Mouse (Mus musculus) forebrain, embryonic 11.5 days (tissue): ENCODE data around the gene Krt34. TPM values are rescaled to one million over a fixed set of nuclear protein-coding genes. Genes with fewer than 3 reads are reported as not detected.

Experiments
- ATAC-seq: fragments of 200-750 bp; cut with Nextera tagmentation; replicated peaks from 2 replicates; pipeline ENCODE4 v1.8.0; 2017; ENCODE audit warnings: moderate TSS enrichment; ENCODE audit not compliant: low FRiP score
- DNase-seq: peaks from one replicate; pipeline ENCODE4 v3.0.0-alpha.2; 2017; ENCODE audit warnings: low spot score
- H3K27ac ChIP-seq: fragments of 300-500 bp; sonication (generic); 2 replicates; pipeline ENCODE4 v1.5.1; 2014; ENCODE audit warnings: low read depth, low read length
- H3K27me3 ChIP-seq: fragments of 300-500 bp; sonication (generic); 2 replicates; pipeline ENCODE4 v1.6.1; 2014; ENCODE audit warnings: mild to moderate bottlenecking, low read length, mixed read lengths; ENCODE audit not compliant: control insufficient read depth, insufficient read depth
- H3K36me3 ChIP-seq: fragments of 300-500 bp; sonication (generic); 2 replicates; pipeline ENCODE4 v1.6.1; 2014; ENCODE audit warnings: mild to moderate bottlenecking, low read length, moderate library complexity, mixed read lengths; ENCODE audit not compliant: control insufficient read depth, insufficient read depth
- H3K4me1 ChIP-seq: fragments of 300-500 bp; sonication (generic); replicated peaks from 2 replicates; pipeline ENCODE4 v1.6.1; 2014; ENCODE audit warnings: low read length, mixed read lengths; ENCODE audit not compliant: control insufficient read depth, insufficient read depth
- H3K4me2 ChIP-seq: fragments of 300-500 bp; sonication (generic); 2 replicates; pipeline ENCODE4 v1.6.1; 2014; ENCODE audit warnings: low read depth, mild to moderate bottlenecking, low read length, moderate library complexity, mixed read lengths; ENCODE audit not compliant: severe bottlenecking
- H3K4me3 ChIP-seq: fragments of 300-500 bp; sonication (generic); 2 replicates; pipeline ENCODE4 v1.5.1; 2014; ENCODE audit warnings: low read depth, low read length
- H3K9ac ChIP-seq: fragments of 300-500 bp; sonication (generic); 2 replicates; pipeline ENCODE4 v1.6.1; 2014; ENCODE audit warnings: low read length
- H3K9me3 ChIP-seq: fragments of 300-500 bp; sonication (generic); 2 replicates; pipeline ENCODE4 v1.6.1; 2016; ENCODE audit warnings: low read length, mixed read lengths; ENCODE audit not compliant: control insufficient read depth
- WGBS: fragments of 180-500 bp; shearing (Covaris S2); extraction: QIAGEN DNeasy Blood & Tissue Kit; methylation state at CpG from one replicate; pipeline ENCODE4 v1.1.7; 2014; 5-methylcytosine and 5-hydroxymethylcytosine counted together
- polyA plus RNA-seq: library from polyadenylated mRNA; unstranded; fragments of >200 nt; fragmentation: Nextera tagmentation; extraction: Ambion mirVana; gene quantifications from 2 replicates; pipeline ENCODE4 v1.2.1, GENCODE M21; 2014

The Krt34 gene
- polyA plus RNA-seq, 1 experiment from 2014 or later, result not detected

DNA sequence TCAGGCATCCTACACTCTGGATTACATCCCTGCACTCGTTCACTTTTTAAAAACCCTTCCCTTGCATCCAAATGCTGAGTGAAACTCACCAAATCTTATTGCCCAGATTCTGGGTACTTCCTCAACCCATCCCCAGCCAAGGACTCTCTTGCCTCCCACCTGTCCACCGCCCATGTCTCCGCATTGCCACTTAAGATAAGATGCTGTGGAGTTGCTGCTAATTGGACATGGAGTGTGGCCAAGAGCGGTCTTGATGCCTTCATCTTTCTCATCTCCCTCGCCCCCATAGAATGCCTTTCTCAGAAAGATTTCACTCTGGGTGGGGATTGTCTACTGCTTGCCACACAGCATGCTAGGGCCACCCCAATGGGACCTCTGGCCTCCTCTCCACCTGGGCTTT lies 33.0 kb downstream of the Krt34 start:
- no peak overlapping the region for H3K9ac ChIP-seq
- no peaks in the 10 kb centered on the region for H3K9me3 ChIP-seq
- H3K4me1 ChIP-seq, result no peaks in the 10 kb centered on the region
- ATAC-seq (no peak), DNase-seq (no peak)
- no peaks in the 10 kb centered on the region for H3K27me3 ChIP-seq
- 88% methylated on average over 5 of the region's 5 CpGs for WGBS
- H3K36me3 ChIP-seq, result no peaks in the 10 kb centered on the region
- H3K4me3 ChIP-seq, result no peak overlapping the region
- H3K27ac ChIP-seq, result no peak overlapping the region
- H3K4me2 ChIP-seq, result no peak overlapping the region

- 49% methylated on average over 3 of the region's 3 CpGs for WGBS
- ATAC-seq, result no peak
- H3K27ac ChIP-seq, result no peak overlapping the region
- H3K27me3 ChIP-seq, result no peaks in the 10 kb centered on the region
- no peak overlapping the region for H3K9ac ChIP-seq
- no peak overlapping the region for H3K4me2 ChIP-seq
- no peak for DNase-seq
- H3K9me3 ChIP-seq, result no peaks in the 10 kb centered on the region; the same call in 1 of the 2 replicates
- no peaks in the 10 kb centered on the region for H3K36me3 ChIP-seq
- H3K4me1 ChIP-seq, result no peaks in the 10 kb centered on the region
- H3K4me3 ChIP-seq, result no peak overlapping the region
Measured at GRCm38 (mm10) chr11:100006624-100007023, 34.7 kb downstream of the Krt34 start.

DNA sequence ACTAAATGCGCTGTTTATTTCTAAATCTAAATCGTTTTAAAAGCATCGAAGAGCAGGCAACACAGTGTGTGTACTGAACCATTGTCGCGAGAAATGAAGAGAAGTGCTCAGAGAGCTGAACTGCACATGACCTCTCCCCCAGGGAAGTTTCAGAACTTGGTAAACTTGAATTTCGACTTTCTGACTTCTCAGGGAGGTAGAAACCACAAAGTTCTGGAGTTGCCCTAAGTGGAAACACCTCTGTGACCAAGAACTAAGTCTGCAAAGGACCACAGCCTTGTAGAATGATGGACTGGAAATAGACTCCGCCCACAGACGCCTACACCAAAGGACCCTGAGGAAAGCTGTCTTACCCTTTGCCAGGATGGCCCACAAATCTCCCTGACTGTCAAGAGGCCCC lies 35.4 kb downstream of the Krt34 start:
- no peak overlapping the region for H3K9ac ChIP-seq
- H3K4me1 ChIP-seq, result no peaks in the 10 kb centered on the region
- no peaks in the 10 kb centered on the region; the same call in 1 of the 2 replicates for H3K9me3 ChIP-seq
- no peak overlapping the region for H3K4me2 ChIP-seq
- H3K36me3 ChIP-seq, result no peaks in the 10 kb centered on the region
- no peak overlapping the region for H3K4me3 ChIP-seq
- DNase-seq (no peak), ATAC-seq (no peak)
- H3K27ac ChIP-seq, result no peak overlapping the region
- no peaks in the 10 kb centered on the region for H3K27me3 ChIP-seq
- WGBS, result 89% methylated on average over 8 of the region's 8 CpGs

DNA sequence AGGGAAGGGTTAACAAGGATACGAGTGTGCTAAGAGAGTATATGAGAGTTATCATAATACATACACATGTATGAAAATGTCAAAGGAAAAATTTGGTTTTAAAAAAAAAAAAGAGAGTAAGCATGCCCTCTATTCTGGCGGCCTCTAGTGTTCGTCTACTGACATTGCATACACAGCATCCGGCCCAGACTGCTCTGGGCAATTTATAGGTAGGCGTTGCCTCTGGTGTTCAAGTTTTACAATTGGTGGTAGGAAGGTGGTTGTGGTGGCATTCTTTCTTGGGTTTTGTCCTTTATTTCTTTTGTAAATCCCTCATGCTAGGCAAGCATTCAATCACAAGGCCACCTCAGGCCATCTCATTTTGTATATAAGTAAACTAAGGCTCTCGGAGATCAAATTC lies 36.5 kb downstream of the Krt34 start:
- no peaks in the 10 kb centered on the region for H3K36me3 ChIP-seq
- H3K27me3 ChIP-seq, result no peaks in the 10 kb centered on the region
- no peak overlapping the region for H3K27ac ChIP-seq
- no peak overlapping the region for H3K4me2 ChIP-seq
- DNase-seq, result no peak
- H3K4me1 ChIP-seq, result no peaks in the 10 kb centered on the region
- H3K9me3 ChIP-seq, result no peaks in the 10 kb centered on the region; the same call in 1 of the 2 replicates
- H3K9ac ChIP-seq, result no peak overlapping the region
- WGBS, result 30% methylated on average over 6 of the region's 6 CpGs
- ATAC-seq, result no peak
- H3K4me3 ChIP-seq, result no peak overlapping the region

- no peak overlapping the region for H3K27ac ChIP-seq
- no peaks in the 10 kb centered on the region; the same call in 1 of the 2 replicates for H3K9me3 ChIP-seq
- no peak overlapping the region for H3K4me3 ChIP-seq
- H3K9ac ChIP-seq, result no peak overlapping the region
- H3K4me2 ChIP-seq, result no peak overlapping the region
- H3K36me3 ChIP-seq, result no peaks in the 10 kb centered on the region
- no peaks in the 10 kb centered on the region for H3K4me1 ChIP-seq
- WGBS, result 91% methylated on average over 7 of the region's 7 CpGs
- H3K27me3 ChIP-seq, result no peaks in the 10 kb centered on the region
- ATAC-seq (no peak), DNase-seq (no peak)
Measured at GRCm38 (mm10) chr11:99999091-99999490, 42.3 kb downstream of the Krt34 start.

- Histone ChIP-seq H3K4me2 (no peak overlapping the region), H3K4me3 (no peak overlapping the region), H3K9ac (no peak overlapping the region), H3K36me3 (no peaks in the 10 kb centered on the region), H3K4me1 (no peaks in the 10 kb centered on the region), H3K27ac (no peak overlapping the region), H3K9me3 (no peaks in the 10 kb centered on the region), H3K27me3 (no peaks in the 10 kb centered on the region)
- DNase-seq, result no peak
- no peak for ATAC-seq
- WGBS, result 80% methylated on average over 4 of the region's 4 CpGs
Measured at GRCm38 (mm10) chr11:99994384-99994661, 47.0 kb downstream of the Krt34 start.

- Histone ChIP-seq H3K4me3 (peak within 1 kb of the TSS; percentile 10; the same call in 1 of the 2 replicates), H3K4me2 (peak within 1 kb of the TSS; percentile 21; the same call in 1 of the 2 replicates), H3K9me3 (no peaks in the 10 kb centered on the region), H3K9ac (no peak within 1 kb of the TSS; the same call in 1 of the 2 replicates), H3K27ac (no peak within 1 kb of the TSS), H3K36me3 (no peaks in the 10 kb centered on the region), H3K27me3 (no peaks in the 10 kb centered on the region), H3K4me1 (no peaks in the 10 kb centered on the region)
- ATAC-seq (no peak), DNase-seq (no peak)
- WGBS, result 30% methylated on average over 25 of the region's 26 CpGs
Measured at GRCm38 (mm10) chr11:99993620-99994383, 47.6 kb downstream of the Krt34 start, which contains the start of gene Krtap17-1. Krtap17-1 (minus strand) TSS chr11:99993994.

DNA sequence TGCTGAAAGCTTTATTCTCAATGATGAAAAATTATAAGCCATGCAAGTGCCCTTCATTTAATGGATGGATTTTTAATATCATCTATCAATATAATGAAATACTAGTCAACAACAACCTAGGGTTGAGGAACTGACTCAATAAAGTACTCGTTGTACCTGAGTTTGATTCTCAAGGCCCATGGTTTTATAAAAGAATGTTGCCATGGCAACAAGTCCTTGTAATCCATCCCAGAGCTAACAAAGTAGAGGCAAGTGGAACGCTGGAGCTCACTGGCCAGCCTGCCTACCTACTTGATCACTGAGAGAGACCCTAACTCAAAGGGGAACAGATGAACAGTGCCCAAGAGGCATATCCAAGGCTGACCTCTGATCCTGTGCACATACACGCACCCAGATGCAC lies 50.8 kb downstream of the Krt34 start:
- WGBS, result 74% methylated on average over 3 of the region's 3 CpGs
- H3K4me1 ChIP-seq, result no peaks in the 10 kb centered on the region
- ATAC-seq, result no peak

GRCm38 (mm10) chr11:99989881-99990405 lies 51.4 kb downstream of the Krt34 start:
- no peaks in the 10 kb centered on the region for H3K4me1 ChIP-seq
- no peak for DNase-seq
- no peaks in the 10 kb centered on the region for H3K36me3 ChIP-seq
- no peak for ATAC-seq
- no peak overlapping the region for H3K4me2 ChIP-seq
- no peak overlapping the region for H3K27ac ChIP-seq
- H3K9ac ChIP-seq, result no peak overlapping the region
- no peak overlapping the region for H3K4me3 ChIP-seq
- no peaks in the 10 kb centered on the region for H3K27me3 ChIP-seq
- WGBS, result 85% methylated on average over 6 of the region's 6 CpGs
- H3K9me3 ChIP-seq, result no peaks in the 10 kb centered on the region

More for the DNA sequence above, 50.8 kb downstream of the Krt34 start:
- no peak overlapping the region for H3K9ac ChIP-seq
- no peaks in the 10 kb centered on the region for H3K27me3 ChIP-seq
- H3K9me3 ChIP-seq, result no peaks in the 10 kb centered on the region
- no peak for DNase-seq
- H3K27ac ChIP-seq, result no peak overlapping the region
- H3K4me3 ChIP-seq, result no peak overlapping the region
- no peaks in the 10 kb centered on the region for H3K36me3 ChIP-seq
- no peak overlapping the region for H3K4me2 ChIP-seq
